Mouse (Mus musculus) erythroblast, embryonic 14.5 days (primary cell): ENCODE measurements around the gene Fanca. TPM values are rescaled to one million over a fixed set of nuclear protein-coding genes. Genes with fewer than 3 reads are reported as not detected.
A peak's percentile ranks its signal among the peaks of the same experiment; 100 is the strongest.

Experiments
- H3K27me3 ChIP-seq: 2 replicates; pipeline ENCODE4 v1.6.1; 2012; ENCODE audit warnings: inconsistent platforms; ENCODE audit not compliant: control insufficient read depth
- H3K36me3 ChIP-seq: 2 replicates; pipeline ENCODE4 v1.6.1; 2012; ENCODE audit warnings: mild to moderate bottlenecking, inconsistent platforms; ENCODE audit not compliant: control insufficient read depth
- H3K4me1 ChIP-seq: 2 replicates; pipeline ENCODE4 v1.6.1; 2012; ENCODE audit warnings: inconsistent platforms; ENCODE audit not compliant: control insufficient read depth
- H3K4me3 ChIP-seq: replicated peaks from 2 replicates; pipeline ENCODE3; 2012; ENCODE audit warnings: moderate library complexity, mild to moderate bottlenecking, inconsistent platforms
- H3K9me3 ChIP-seq: 2 replicates; pipeline ENCODE4 v1.6.1; 2012; ENCODE audit warnings: low read length, inconsistent platforms, mixed read lengths; ENCODE audit not compliant: control insufficient read depth
- GATA1 ChIP-seq: IDR thresholded peaks from 2 replicates; pipeline ENCODE4 v1.6.1; 2012; ENCODE audit warnings: low read length, inconsistent platforms, mixed read lengths
- TAL1 ChIP-seq: IDR thresholded peaks from 3 replicates; pipeline ENCODE4 v1.6.1; 2012; ENCODE audit warnings: low read length, inconsistent platforms, mixed read lengths
- polyA plus RNA-seq: library from polyadenylated mRNA; stranded (reverse); fragments of >175 nt; gene quantifications from 2 replicates; pipeline ENCODE4 v1.2.3, GENCODE M21; 2012

Fanca gene
- polyA plus RNA-seq, 1 experiment, result 9.7 TPM

GRCm38 (mm10) chr8:123317781-123318466 is 452 bp downstream of the Fanca start:
- H3K36me3 ChIP-seq, result peaks cover 21% of the 10 kb centered on the region
- no peaks in the 10 kb centered on the region for H3K27me3 ChIP-seq
- H3K9me3 ChIP-seq, result no peaks in the 10 kb centered on the region
- TF ChIP-seq GATA1 (no peak), TAL1 (no peak)
- H3K4me1 ChIP-seq, result peaks cover 26% of the 10 kb centered on the region
- H3K4me3 ChIP-seq, result peak overlapping the region; percentile 90

GRCm38 (mm10) chr8:123308738-123309137 is 9.6 kb downstream of the Fanca start:
- Histone ChIP-seq H3K36me3 (peaks cover 88% of the 10 kb centered on the region), H3K9me3 (no peaks in the 10 kb centered on the region), H3K4me3 (no peak overlapping the region), H3K4me1 (no peaks in the 10 kb centered on the region; the same call in 1 of the 2 replicates), H3K27me3 (no peaks in the 10 kb centered on the region)
- TF ChIP-seq TAL1 (no peak), GATA1 (no peak)

- TF ChIP-seq GATA1 (no peak), TAL1 (no peak)
- no peaks in the 10 kb centered on the region for H3K27me3 ChIP-seq
- peaks cover 83% of the 10 kb centered on the region for H3K36me3 ChIP-seq
- no peak overlapping the region for H3K4me3 ChIP-seq
- no peaks in the 10 kb centered on the region for H3K9me3 ChIP-seq
- H3K4me1 ChIP-seq, result no peaks in the 10 kb centered on the region
Observed at GRCm38 (mm10) chr8:123298301-123298700, 20.1 kb downstream of the Fanca start.

GRCm38 (mm10) chr8:123292785-123293184 is 25.6 kb downstream of the Fanca start:
- H3K4me3 ChIP-seq, result no peak overlapping the region
- no peaks in the 10 kb centered on the region for H3K27me3 ChIP-seq
- H3K4me1 ChIP-seq, result no peaks in the 10 kb centered on the region
- H3K9me3 ChIP-seq, result no peaks in the 10 kb centered on the region
- TF ChIP-seq GATA1 (no peak), TAL1 (no peak)
- H3K36me3 ChIP-seq, result peaks cover 90% of the 10 kb centered on the region

GRCm38 (mm10) chr8:123292281-123292680 is 26.1 kb downstream of the Fanca start:
- Histone ChIP-seq H3K4me1 (no peaks in the 10 kb centered on the region), H3K4me3 (no peak overlapping the region), H3K36me3 (peaks cover 91% of the 10 kb centered on the region), H3K27me3 (no peaks in the 10 kb centered on the region), H3K9me3 (no peaks in the 10 kb centered on the region)
- TF ChIP-seq TAL1, result no peak
- no peak for TF ChIP-seq GATA1

GRCm38 (mm10) chr8:123291716-123292115 is 26.7 kb downstream of the Fanca start:
- H3K27me3 ChIP-seq, result no peaks in the 10 kb centered on the region
- peaks cover 91% of the 10 kb centered on the region for H3K36me3 ChIP-seq
- no peak for TF ChIP-seq GATA1
- TF ChIP-seq TAL1, result no peak
- no peaks in the 10 kb centered on the region for H3K4me1 ChIP-seq
- H3K4me3 ChIP-seq, result no peak overlapping the region
- H3K9me3 ChIP-seq, result no peaks in the 10 kb centered on the region

- H3K27me3 ChIP-seq, result no peaks in the 10 kb centered on the region
- TF ChIP-seq GATA1, result no peak
- no peak for TF ChIP-seq TAL1
- H3K4me3 ChIP-seq, result no peak overlapping the region
- no peaks in the 10 kb centered on the region for H3K9me3 ChIP-seq
- no peaks in the 10 kb centered on the region for H3K4me1 ChIP-seq
- H3K36me3 ChIP-seq, result peaks cover 86% of the 10 kb centered on the region
Observed at GRCm38 (mm10) chr8:123290679-123291078, 27.7 kb downstream of the Fanca start.

GRCm38 (mm10) chr8:123290166-123290565 is 28.2 kb downstream of the Fanca start:
- TF ChIP-seq GATA1, result no peak
- no peak for TF ChIP-seq TAL1

GRCm38 (mm10) chr8:123287362-123287761 is 31.0 kb downstream of the Fanca start:
- Histone ChIP-seq H3K4me3 (no peak overlapping the region), H3K27me3 (no peaks in the 10 kb centered on the region), H3K36me3 (peaks cover 74% of the 10 kb centered on the region), H3K4me1 (peaks cover 4% of the 10 kb centered on the region), H3K9me3 (no peaks in the 10 kb centered on the region)
- TF ChIP-seq GATA1 (no peak), TAL1 (no peak)

More at GRCm38 (mm10) chr8:123290166-123290565, 28.2 kb downstream of the Fanca start:
- H3K4me1 ChIP-seq, result no peaks in the 10 kb centered on the region
- peaks cover 81% of the 10 kb centered on the region for H3K36me3 ChIP-seq
- no peaks in the 10 kb centered on the region for H3K9me3 ChIP-seq
- no peaks in the 10 kb centered on the region for H3K27me3 ChIP-seq
- H3K4me3 ChIP-seq, result no peak overlapping the region

- H3K4me3 ChIP-seq, result no peak overlapping the region
- peaks cover 4% of the 10 kb centered on the region for H3K4me1 ChIP-seq
- TF ChIP-seq TAL1, result no peak
- TF ChIP-seq GATA1, result no peak
- H3K36me3 ChIP-seq, result peaks cover 79% of the 10 kb centered on the region
- H3K9me3 ChIP-seq, result no peaks in the 10 kb centered on the region
- H3K27me3 ChIP-seq, result no peaks in the 10 kb centered on the region
Observed at GRCm38 (mm10) chr8:123284493-123284892, 33.9 kb downstream of the Fanca start.
